Mouse (Mus musculus): ENCODE data around the gene Gm20708. TPM values are rescaled to one million over a fixed set of nuclear protein-coding genes. Genes with fewer than 3 reads are reported as not detected.
A peak's percentile ranks its signal among the peaks of the same experiment; 100 is the strongest.
"Not testable (repeated sequence)": the region's sequence is repeated elsewhere in the genome, so short reads cannot be mapped to it uniquely, and the experiment has no call there.

The Gm20708 gene
- total RNA-seq, 2 experiments from 2014 or later: 0.86 to 2.6 TPM

GRCm38 (mm10) chr11:117830401-117830800 lies 20.9 kb downstream of the Gm20708 start:
- no peak for DNase-seq (ENCODE audit: low spot score in 2 of 2)

- DNase-seq (ENCODE audit: low spot score in 2 of 2): peak; percentile 71 to 78
These were observed 22.9 kb downstream of the Gm20708 start for GRCm38 (mm10) chr11:117832086-117832969.

- not testable (repeated sequence) for DNase-seq (ENCODE audit: low spot score in 2 of 2)
These were observed 24.0 kb downstream of the Gm20708 start for GRCm38 (mm10) chr11:117833509-117833908.

GRCm38 (mm10) chr11:117834086-117834485 lies 24.6 kb downstream of the Gm20708 start:
- no peak for DNase-seq (ENCODE audit: low spot score in 2 of 2)

- peak; percentile 55 to 66 for DNase-seq (ENCODE audit: low spot score in 2 of 2)
These were observed 26.8 kb downstream of the Gm20708 start for GRCm38 (mm10) chr11:117836306-117836705.

GRCm38 (mm10) chr11:117838572-117838971 lies 29.1 kb downstream of the Gm20708 start:
- no peak for DNase-seq (ENCODE audit: low spot score in 2 of 2)

- DNase-seq (ENCODE audit: low spot score in 2 of 2): no peak
These were observed 29.6 kb downstream of the Gm20708 start for GRCm38 (mm10) chr11:117839021-117839420.

GRCm38 (mm10) chr11:117840910-117841309 lies 31.4 kb downstream of the Gm20708 start:
- no peak for DNase-seq (ENCODE audit: low spot score in 2 of 2)

GRCm38 (mm10) chr11:117843434-117843833 lies 34.0 kb downstream of the Gm20708 start:
- DNase-seq (ENCODE audit: low spot score in 2 of 2): no peak

- DNase-seq (ENCODE audit: low spot score in 2 of 2): no peak
These were observed 35.5 kb downstream of the Gm20708 start for GRCm38 (mm10) chr11:117844997-117845396.

GRCm38 (mm10) chr11:117845651-117846050 lies 36.2 kb downstream of the Gm20708 start:
- no peak for DNase-seq (ENCODE audit: low spot score in 2 of 2)

GRCm38 (mm10) chr11:117846640-117847039 lies 37.2 kb downstream of the Gm20708 start:
- DNase-seq (ENCODE audit: low spot score in 2 of 2): no peak

GRCm38 (mm10) chr11:117847593-117848215 lies 38.2 kb downstream of the Gm20708 start:
- DNase-seq (ENCODE audit: low spot score in 2 of 2): no peak

- DNase-seq (ENCODE audit: low spot score in 2 of 2): no peak
These were observed 39.0 kb downstream of the Gm20708 start for GRCm38 (mm10) chr11:117848271-117848984.

- DNase-seq (ENCODE audit: low spot score in 2 of 2): peak; percentile 95 to 97
These were observed 39.7 kb downstream of the Gm20708 start, which contains the start of gene Birc5 for GRCm38 (mm10) chr11:117848985-117849671. Birc5 (plus strand) TSS chr11:117849251.

GRCm38 (mm10) chr11:117852875-117853274 lies 43.4 kb downstream of the Gm20708 start:
- DNase-seq (ENCODE audit: low spot score in 2 of 2): no peak

- no peak for DNase-seq (ENCODE audit: low spot score in 2 of 2)
These were observed 44.8 kb downstream of the Gm20708 start for GRCm38 (mm10) chr11:117854241-117854640.

GRCm38 (mm10) chr11:117855360-117855759 lies 45.9 kb downstream of the Gm20708 start:
- DNase-seq (ENCODE audit: low spot score in 2 of 2): no peak

- DNase-seq (ENCODE audit: low spot score in 2 of 2): no peak
These were observed 46.5 kb downstream of the Gm20708 start for GRCm38 (mm10) chr11:117855975-117856374.

- no peak for DNase-seq (ENCODE audit: low spot score in 2 of 2)
These were observed 48.0 kb downstream of the Gm20708 start for GRCm38 (mm10) chr11:117857462-117857861.

- DNase-seq (ENCODE audit: low spot score in 2 of 2): no peak
These were observed 48.9 kb downstream of the Gm20708 start for GRCm38 (mm10) chr11:117858392-117858791.

All from left cerebral cortex, adult 18-20 months (tissue).